Mouse (Mus musculus) liver, embryonic 12.5 days (tissue): ENCODE results near the gene Btbd3. TPM values are rescaled to one million over a fixed set of nuclear protein-coding genes. Genes with fewer than 3 reads are reported as not detected.

ENCODE experiments used
- ATAC-seq: fragments of 200-750 bp; cut with Nextera tagmentation; 2 replicates; pipeline ENCODE4 v1.8.0; 2017; ENCODE audit warnings: moderate number of reproducible peaks, mild to moderate bottlenecking, moderate library complexity
- H3K27ac ChIP-seq: fragments of 300-500 bp; sonication (generic); 2 replicates; pipeline ENCODE4 v1.5.1; 2016; ENCODE audit warnings: mild to moderate bottlenecking
- H3K27me3 ChIP-seq: fragments of 300-500 bp; sonication (generic); replicated peaks from 2 replicates; pipeline ENCODE4 v1.6.1; 2016; ENCODE audit warnings: mild to moderate bottlenecking, moderate library complexity
- H3K36me3 ChIP-seq: fragments of 300-500 bp; sonication (generic); 2 replicates; pipeline ENCODE4 v1.6.1; 2016; ENCODE audit warnings: mild to moderate bottlenecking, moderate library complexity
- H3K4me1 ChIP-seq: fragments of 300-500 bp; sonication (generic); 2 replicates; pipeline ENCODE4 v1.6.1; 2016
- H3K4me2 ChIP-seq: fragments of 300-500 bp; sonication (generic); 2 replicates; pipeline ENCODE4 v1.6.1; 2016; ENCODE audit warnings: mild to moderate bottlenecking, moderate library complexity
- H3K4me3 ChIP-seq: fragments of 300-500 bp; sonication (generic); 2 replicates; pipeline ENCODE4 v1.5.1; 2016; ENCODE audit warnings: mild to moderate bottlenecking, moderate library complexity
- H3K9ac ChIP-seq: fragments of 300-500 bp; sonication (generic); 2 replicates; pipeline ENCODE4 v1.6.1; 2016; ENCODE audit warnings: mild to moderate bottlenecking, moderate library complexity
- H3K9me3 ChIP-seq: fragments of 300-500 bp; sonication (generic); replicated peaks from 2 replicates; pipeline ENCODE4 v1.6.1; 2016; ENCODE audit warnings: mild to moderate bottlenecking, moderate library complexity
- WGBS: fragments of 180-500 bp; shearing (Covaris S2); methylation state at CpG from one replicate; pipeline ENCODE4 v1.1.7; 2016; ENCODE audit not compliant: insufficient replicate concordance; 5-methylcytosine and 5-hydroxymethylcytosine counted together
- polyA plus RNA-seq: library from polyadenylated mRNA; unstranded; fragments of >200 nt; fragmentation: Nextera tagmentation; extraction: Ambion mirVana; gene quantifications from 2 replicates; pipeline ENCODE4 v1.2.1, GENCODE M21; 2016

Btbd3 gene
- polyA plus RNA-seq, 1 experiment from 2014 or later: 3.1 TPM

DNA sequence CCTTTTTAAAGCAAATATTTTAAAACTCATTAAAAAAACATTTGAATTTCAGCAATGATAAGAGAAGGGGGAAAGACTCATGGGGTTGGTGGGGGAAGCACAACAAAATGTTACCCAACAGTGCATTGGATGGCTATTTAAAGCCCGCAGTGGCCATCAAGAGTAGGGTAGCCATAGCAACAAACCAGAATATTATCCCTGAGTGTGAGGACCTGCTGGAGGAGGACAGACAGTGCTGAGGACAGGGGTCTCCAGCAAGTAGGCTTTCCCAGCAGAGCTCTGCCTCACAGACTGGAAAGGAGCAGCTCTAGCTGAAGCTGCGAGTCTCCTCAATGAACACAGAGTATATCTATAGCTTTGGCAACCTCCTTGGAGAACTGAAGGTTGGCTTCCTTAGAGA is 331.0 kb downstream of the Btbd3 start:
- H3K4me2 ChIP-seq: no peak overlapping the region
- H3K4me3 ChIP-seq: no peak overlapping the region
- ATAC-seq: no peak
- no peak overlapping the region for H3K27ac ChIP-seq
- no peak overlapping the region for H3K9ac ChIP-seq
- H3K36me3 ChIP-seq: no peaks in the 10 kb centered on the region
- H3K27me3 ChIP-seq: no peaks in the 10 kb centered on the region
- peaks cover 5% of the 10 kb centered on the region; the same call in 1 of the 2 replicates for H3K9me3 ChIP-seq
- WGBS: 69% methylated on average over 2 of the region's 2 CpGs
- H3K4me1 ChIP-seq: no peaks in the 10 kb centered on the region

DNA sequence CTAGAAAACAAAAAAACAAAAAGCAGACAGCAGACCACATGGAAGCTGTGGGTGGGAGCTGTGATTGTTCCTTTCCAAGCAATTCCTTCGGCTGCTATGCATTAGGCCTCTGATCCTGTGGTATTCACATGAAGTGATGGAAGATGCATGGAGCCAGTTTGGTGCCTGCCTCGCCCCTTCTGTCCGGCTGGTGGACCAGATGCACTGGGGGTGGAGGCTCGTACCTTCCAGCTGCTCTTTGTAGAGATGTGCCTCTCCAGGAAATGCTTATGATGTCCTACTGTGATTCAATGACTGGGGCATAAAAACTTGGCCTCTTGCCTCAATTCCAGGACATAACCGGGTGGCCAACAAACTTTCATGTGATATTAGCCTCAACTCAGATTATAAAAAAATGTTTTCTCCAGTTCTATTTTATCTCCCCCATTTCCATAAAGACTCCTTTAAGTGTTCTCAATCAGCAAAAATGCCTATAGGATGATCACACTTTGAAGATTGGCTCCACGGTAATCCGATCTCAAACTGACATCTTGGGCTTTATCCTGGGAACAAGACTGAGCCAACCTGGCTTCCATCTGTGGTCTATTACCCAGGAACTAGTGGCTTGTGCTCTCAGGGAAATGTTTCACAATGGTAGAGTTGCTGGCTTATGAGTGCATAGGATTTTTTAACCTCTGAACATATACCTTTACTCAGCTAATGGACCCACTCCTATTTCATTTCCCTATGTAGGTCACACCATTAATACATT is 331.6 kb downstream of the Btbd3 start:
- H3K4me1 ChIP-seq: no peaks in the 10 kb centered on the region
- ATAC-seq: no peak
- 70% methylated on average over 7 of the region's 7 CpGs for WGBS
- no peak overlapping the region for H3K4me2 ChIP-seq
- no peak overlapping the region for H3K9ac ChIP-seq
- no peaks in the 10 kb centered on the region for H3K27me3 ChIP-seq
- H3K9me3 ChIP-seq: peaks cover 5% of the 10 kb centered on the region; the same call in 1 of the 2 replicates
- no peak overlapping the region for H3K4me3 ChIP-seq
- no peak overlapping the region for H3K27ac ChIP-seq
- no peaks in the 10 kb centered on the region for H3K36me3 ChIP-seq

DNA sequence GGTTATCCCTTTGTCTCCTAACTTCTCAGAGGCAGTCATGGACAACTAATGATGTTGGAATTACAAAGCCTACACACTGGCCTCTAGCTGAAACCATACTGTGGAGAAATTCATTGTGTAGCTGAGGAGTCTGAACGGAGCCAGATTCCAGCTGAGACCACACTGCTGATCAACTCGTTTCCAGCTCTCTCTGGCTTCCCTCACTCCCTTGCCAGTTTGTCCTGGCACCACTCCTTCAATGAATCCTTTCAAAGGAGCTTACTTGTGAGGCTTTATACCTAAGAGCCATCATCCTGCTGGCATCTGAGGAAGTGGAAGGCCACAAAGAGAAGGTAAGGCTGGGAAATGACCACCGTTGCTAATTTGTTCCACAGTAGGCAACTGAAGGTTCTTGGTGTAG is 332.7 kb downstream of the Btbd3 start:
- H3K36me3 ChIP-seq: no peaks in the 10 kb centered on the region
- ATAC-seq: no peak
- no peaks in the 10 kb centered on the region for H3K27me3 ChIP-seq
- no peaks in the 10 kb centered on the region for H3K4me1 ChIP-seq
- peaks cover 5% of the 10 kb centered on the region; the same call in 1 of the 2 replicates for H3K9me3 ChIP-seq
- no peak overlapping the region for H3K27ac ChIP-seq
- H3K4me3 ChIP-seq: no peak overlapping the region
- H3K4me2 ChIP-seq: no peak overlapping the region
- WGBS: 64% methylated on average over 3 of the region's 3 CpGs
- no peak overlapping the region for H3K9ac ChIP-seq

DNA sequence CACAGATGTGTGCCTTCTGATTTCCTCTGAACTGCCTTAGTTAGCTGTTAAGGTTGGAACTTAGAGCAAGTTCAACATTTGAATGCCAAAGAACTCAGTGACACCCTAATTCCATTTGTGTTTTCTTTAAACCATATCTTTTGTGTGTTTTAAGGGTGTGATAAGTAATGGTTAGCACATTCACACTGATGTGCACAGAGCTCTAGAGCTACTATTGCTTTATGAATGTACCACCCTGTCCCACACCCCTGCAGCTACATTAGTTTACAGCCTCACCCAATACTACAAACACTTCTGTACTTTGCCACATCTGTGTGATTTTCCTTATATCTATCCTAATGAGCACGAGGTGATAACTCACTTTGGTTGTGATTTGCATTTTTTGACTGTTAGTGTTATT is 333.9 kb downstream of the Btbd3 start:
- Histone ChIP-seq H3K36me3 (no peaks in the 10 kb centered on the region), H3K4me1 (no peaks in the 10 kb centered on the region), H3K27ac (no peak overlapping the region), H3K9me3 (peaks cover 5% of the 10 kb centered on the region; the same call in 1 of the 2 replicates), H3K9ac (no peak overlapping the region), H3K27me3 (no peaks in the 10 kb centered on the region), H3K4me2 (no peak overlapping the region), H3K4me3 (no peak overlapping the region)
- 38% methylated on average over 1 of the region's 1 CpGs for WGBS
- ATAC-seq: no peak

DNA sequence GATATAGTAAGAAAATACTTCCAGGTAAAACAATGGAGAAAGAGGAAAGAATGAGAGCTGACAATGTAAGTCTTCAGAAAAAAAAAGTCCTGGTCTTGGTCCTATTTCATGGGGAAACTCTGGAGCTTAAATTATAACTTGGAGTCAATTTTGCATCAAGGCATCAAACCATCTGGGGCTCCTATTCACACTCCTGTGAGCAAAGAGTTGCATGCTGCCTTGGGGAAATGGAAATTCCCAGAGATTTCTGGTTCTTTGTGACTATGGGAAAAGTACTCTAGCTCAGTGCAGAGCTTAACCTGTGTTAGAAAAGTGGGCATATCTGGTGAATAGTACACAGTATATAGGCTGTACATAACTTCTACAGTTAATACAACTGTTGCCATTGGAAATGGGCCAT is 356.0 kb downstream of the Btbd3 start:
- Histone ChIP-seq H3K36me3 (no peaks in the 10 kb centered on the region), H3K4me3 (no peak overlapping the region), H3K9ac (no peak overlapping the region), H3K27me3 (no peaks in the 10 kb centered on the region), H3K4me2 (no peak overlapping the region), H3K27ac (no peak overlapping the region), H3K4me1 (no peaks in the 10 kb centered on the region), H3K9me3 (no peaks in the 10 kb centered on the region)
- no peak for ATAC-seq

DNA sequence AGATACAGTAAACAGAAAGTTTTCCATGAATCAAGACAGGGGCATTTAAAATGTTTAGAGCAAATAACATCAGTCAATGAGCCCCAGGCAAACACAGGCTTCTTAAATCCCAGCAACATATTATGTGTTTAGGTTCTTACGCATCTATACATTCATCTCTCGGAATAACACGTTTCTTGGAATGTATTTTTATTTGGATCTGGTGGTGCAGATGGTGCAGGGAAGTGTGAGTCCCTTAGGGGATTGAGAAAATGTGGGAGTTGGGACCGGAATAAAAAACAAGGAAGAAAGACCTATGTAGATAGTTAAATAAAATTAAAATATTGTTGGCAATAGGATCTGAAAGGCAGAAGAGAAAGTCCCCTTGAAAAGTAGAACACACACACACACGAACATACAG is 361.1 kb downstream of the Btbd3 start:
- ATAC-seq: no peak
- WGBS: 72% methylated on average over 5 of the region's 5 CpGs

More for the DNA sequence above, 361.1 kb downstream of the Btbd3 start:
- no peaks in the 10 kb centered on the region for H3K36me3 ChIP-seq
- no peak overlapping the region for H3K9ac ChIP-seq
- no peaks in the 10 kb centered on the region for H3K9me3 ChIP-seq
- H3K27me3 ChIP-seq: no peaks in the 10 kb centered on the region
- no peak overlapping the region for H3K27ac ChIP-seq
- no peak overlapping the region for H3K4me3 ChIP-seq
- H3K4me2 ChIP-seq: no peak overlapping the region
- no peaks in the 10 kb centered on the region for H3K4me1 ChIP-seq
